Mouse (Mus musculus) left cerebral cortex, adult 11 months (tissue): ENCODE data around the gene Tctex1d4.

ENCODE experiments used
- DNase-seq: peaks from one replicate; pipeline ENCODE4 v3.0.0; 2022; ENCODE audit warnings: low spot score

Gene Tctex1d4

DNA sequence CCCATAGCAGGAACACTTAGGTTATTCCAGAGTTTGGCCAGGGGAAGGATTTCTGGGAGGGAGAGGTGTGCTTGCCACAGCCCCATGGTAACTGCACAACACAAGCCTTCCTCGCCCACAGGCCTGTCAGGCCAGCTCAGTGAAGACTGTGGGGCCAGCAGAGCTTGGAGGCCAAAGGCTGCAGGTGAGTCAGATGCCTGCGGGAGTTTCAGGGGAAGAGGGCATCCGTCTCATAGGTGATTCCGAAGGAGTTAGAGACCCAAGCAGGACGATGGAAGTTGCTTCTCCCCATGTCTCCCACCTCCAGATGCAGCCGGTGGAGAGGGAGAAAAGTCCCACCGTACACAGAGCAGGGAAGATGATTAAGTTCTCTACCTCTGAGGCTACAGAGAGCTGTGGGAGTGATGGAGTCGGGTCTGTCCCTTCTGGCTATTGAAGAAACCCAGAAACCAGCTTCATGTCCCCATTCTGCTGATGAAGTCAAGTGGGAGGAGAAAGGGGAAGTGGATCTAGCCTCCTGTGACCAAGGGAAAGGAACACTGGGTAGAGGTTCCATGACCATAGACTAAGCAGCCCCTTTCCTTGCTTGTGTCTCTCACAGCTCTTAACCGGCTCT lies at the start of gene Tctex1d4:
Gene Tctex1d4 (plus strand): TSS at position 120 of the 616 bp plus-strand sequence.
- DNase-seq: no peak

DNA sequence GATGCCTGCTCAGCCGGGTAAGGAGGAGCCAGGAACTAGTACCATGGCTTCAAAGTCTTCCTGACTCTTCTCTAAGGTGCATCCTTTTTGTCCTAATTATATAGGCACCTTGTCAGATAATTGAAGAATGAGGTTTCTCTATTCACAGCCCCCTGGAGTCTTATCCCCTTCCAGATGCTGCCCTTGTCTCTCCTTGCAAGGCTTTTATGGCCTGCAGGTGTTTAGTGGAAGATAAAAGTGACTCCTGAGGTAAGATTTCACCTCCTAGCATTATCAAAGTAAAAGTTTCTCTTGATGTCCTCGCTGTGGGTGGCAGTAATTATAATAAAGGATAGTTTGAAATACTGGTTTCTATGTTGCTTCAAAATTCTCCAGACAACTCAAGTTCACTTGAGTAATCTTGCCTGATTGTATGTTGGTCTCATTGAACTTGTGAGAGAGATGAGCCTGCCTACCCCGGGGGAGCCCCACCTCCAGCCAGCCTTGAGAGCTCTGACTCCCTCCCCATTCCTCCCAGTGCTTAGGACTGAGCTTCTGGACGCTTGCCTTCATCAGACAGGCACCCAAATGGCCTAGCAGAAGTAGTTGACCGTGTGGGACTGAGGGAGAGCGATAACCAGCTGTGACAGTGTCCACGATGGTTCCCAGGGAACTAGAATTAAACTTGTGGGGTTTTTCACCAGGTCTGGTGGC lies 38.5 kb upstream of the Tctex1d4 start:
- DNase-seq: no peak

DNA sequence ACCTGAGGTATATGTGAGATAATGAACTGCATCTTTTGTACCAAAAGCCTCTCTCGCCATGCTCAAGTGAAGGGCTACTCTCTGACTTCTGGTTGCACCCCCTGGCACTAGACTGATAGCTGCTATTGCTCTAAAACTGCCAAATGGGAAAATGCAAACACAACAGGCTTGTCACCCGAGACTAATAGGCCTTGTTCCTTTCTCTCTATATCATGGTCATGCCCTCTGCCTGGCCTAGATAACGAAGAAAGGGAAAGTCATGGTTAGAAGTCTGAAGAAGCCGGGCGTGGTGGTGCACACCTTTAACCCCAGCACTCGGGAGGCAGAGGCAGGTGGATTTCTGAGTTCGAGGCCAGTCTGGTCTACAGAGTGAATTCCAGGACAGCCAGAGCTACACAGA lies 36.0 kb upstream of the Tctex1d4 start:
- no peak for DNase-seq

DNA sequence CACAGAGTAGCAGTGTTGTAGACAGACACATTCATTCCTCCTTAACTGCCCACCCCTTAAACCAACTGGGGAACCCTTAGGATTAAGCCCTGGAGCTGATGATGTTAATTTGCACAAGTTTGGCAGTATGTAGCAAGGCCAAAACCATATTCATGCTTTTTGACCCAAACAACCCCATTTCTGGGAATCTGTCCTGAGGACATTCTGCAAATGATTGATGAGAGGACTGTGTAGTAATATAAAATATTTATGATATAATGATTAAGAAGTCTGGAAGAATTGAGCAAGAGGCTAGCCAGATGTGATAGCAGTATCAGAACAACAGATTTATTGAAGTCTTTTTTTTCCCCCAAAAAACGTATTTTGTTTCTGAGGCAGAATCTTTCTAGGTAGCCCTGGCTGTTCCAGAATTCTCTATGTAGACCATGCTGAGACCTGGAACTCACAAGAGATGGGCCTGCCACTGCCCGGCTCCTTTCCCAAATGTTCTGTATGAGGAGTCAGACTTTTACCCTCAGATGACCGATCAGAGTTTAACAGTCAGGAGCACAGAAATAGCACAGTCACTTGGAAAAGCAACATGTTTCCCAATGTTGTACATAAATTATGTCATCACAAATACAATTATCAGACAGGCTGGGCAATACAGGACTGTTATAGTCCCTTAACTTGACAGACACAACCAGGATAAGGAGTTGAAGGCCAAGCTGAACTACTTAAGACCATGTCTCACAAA lies 31.8 kb upstream of the Tctex1d4 start:
- no peak for DNase-seq

DNA sequence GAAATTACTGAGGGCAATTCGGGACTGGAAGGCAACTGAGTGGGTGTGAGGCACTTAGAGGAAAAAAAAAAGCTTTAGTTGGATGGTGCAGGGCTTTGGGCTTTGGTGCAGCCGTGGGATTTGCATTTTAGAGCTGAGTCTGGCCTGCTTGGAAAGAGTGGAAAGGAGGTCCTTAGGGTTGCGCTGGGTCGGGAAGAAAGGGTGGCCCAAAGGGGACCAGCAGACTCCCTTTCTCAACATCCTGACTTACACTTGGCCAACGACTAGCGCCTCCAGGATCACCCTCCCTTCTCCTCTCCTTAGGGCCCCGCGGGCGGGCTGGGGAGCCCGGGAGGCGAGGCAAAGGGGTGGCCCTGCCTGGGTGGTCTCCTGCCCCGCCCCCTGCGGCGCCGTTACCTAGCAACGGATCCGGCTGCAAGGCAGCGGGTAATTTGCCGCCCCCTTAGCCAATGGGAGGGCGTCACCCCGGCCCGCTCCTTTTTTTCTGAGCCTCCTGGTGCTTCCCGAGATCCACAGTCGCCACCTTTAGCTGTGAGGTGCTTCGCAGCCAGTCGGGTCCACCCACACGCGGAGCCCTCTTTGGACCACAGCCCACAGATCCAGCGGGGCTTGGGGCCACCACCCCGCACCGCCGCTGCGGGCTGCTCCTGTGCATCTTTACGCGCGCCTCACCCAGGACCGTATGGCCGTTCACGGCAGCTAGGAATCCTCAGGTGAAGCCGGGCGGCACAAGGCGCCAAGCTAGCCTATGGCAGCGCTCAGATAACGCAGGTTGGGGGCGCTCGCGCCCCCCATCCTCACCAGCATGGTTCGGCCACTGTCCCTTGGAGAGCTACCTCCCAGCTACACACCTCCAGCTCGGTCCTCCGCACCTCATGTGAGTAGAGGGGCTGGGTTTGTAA lies 30.8 kb upstream of the Tctex1d4 start, which contains the start of gene Ptch2:
Gene Ptch2 (plus strand): TSS at position 525 of the 902 bp plus-strand sequence.
- DNase-seq: peak; percentile 21

DNA sequence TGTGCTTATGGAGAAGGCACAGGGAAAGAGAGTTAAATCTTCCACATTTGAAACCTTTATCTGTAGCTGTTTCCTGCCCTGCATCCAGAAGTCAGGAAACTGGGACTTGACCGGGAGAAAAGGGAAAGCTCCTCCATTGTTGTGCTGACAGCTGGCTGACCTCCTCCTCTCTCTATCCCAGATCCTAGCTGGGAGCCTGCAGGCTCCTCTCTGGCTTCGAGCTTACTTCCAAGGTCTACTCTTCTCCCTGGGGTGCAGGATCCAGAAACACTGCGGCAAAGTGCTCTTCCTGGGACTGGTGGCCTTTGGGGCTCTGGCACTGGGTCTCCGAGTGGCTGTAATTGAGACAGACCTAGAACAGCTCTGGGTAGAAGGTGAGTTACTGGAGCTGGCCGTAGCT lies 29.9 kb upstream of the Tctex1d4 start:
- DNase-seq: no peak

DNA sequence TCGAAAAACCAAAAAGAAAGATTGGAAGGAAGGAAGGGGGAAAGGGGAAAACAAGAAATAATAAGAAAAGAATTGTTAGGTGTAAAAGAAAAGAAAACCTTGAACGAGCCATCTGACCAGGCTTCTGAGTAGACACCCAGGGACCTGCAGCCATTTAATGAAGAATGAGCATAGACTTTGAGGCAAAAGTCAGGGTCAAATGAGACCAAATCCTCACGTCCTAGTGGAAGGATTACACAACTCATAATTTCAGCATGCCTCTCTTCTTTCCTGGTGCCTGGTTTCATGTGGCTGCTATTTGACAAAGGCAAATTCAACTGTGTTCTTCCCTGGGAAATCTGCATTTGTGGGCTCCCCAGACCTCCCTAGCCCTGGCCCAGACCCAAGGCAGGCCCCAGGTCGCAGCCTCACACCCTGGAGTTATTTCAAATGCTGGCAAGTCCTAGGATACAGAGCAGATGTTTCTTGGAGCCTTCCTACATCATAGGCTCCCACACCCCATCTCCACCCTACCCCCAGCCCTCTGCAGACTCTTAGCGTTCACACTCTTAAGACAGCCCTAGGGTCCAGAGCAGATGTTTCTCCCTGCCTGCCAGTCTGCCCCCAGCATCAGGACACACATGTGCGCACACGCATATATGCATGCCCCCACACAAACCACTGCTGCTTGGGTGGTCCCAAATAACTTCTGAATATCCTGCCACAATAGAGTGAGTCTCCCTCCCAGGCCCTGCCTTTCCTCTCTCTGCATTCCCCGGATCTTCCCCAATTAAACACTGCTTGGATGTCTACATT lies 28.4 kb upstream of the Tctex1d4 start:
- no peak for DNase-seq

DNA sequence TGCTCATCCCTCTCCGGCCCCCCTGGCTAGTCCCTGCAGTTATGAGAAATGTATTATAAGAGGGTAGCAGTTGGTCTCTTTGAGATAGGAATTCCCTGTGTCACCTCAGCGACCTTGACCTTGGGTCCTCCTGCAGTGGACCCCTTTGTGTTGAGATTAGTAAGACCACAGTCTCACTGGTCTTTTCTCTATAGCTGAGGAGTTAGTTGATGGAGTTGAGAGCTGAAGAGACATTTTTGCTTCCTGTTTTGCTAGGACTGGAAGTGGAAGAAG lies 27.9 kb upstream of the Tctex1d4 start:
- DNase-seq: no peak

DNA sequence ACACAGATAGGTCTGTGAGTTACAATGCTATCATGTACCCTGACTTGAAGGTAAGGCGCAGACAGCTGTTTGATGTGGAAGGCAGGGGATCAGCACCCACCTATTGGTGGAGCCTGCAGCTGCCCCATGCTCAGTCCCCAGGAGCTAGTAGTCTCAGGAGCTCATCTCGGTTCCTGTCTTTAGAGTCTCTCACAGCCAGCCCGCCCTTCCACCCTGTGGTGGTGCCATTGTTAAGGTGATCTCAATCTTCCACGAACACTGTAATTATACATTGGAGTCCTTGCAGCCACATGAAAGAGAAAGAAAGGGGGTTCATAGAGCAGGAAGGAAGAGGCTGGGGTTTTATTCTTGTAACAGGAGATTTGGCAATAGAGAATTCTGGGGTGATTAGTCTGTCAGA lies 26.6 kb upstream of the Tctex1d4 start:
- no peak for DNase-seq

DNA sequence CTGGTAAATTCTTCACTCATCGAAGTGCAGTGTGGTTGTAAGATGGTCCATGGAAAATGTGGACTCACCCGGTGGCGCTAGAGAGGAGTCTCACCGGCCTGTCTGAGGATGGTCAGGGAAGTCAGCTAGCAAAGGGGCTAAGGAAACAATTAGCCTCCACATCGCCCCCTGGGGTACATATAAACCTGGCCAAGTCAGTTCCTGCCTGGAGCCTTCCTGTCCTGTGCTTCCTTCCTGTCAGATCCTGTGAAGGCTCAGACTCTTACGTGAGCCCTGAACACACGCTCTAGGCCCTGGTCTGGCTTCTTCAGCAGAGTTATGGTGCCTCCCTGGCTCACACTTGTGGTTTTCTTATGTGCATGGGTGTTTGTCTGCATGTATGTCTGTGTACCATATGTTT lies 25.4 kb upstream of the Tctex1d4 start:
- DNase-seq: no peak

DNA sequence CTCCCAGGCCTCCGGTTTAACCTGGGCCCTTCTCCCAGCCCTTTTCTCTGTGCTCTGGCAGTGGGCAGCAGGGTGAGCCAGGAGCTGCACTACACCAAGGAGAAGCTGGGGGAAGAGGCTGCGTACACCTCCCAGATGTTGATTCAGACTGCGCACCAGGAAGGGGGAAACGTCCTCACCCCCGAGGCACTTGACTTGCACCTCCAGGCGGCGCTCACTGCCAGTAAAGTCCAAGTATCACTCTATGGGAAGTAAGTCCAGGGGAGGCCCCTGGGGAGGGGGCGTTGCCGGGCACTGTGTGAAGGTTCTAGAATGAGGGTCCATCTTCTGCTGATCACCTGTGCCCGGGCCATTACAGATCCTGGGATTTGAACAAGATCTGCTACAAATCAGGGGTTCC lies 21.9 kb upstream of the Tctex1d4 start:
- DNase-seq: no peak

DNA sequence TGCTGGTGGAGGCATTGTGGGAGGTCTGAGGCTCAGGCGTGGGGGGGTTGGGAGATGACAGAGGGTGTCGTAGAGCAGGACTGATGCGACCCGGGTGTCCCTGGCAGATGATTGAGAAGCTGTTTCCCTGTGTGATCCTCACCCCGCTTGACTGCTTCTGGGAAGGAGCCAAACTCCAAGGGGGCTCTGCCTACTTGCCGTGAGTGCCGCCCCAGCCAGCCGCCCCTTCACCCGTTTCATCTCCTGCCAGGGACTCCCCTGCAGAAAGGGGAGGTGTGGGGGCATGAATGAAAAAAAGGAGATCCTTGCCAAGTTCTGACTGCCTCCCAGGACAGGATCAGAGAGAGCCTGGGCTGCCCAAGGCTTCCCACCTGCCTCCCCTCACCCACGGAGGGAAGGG lies 21.5 kb upstream of the Tctex1d4 start:
- DNase-seq: no peak

DNA sequence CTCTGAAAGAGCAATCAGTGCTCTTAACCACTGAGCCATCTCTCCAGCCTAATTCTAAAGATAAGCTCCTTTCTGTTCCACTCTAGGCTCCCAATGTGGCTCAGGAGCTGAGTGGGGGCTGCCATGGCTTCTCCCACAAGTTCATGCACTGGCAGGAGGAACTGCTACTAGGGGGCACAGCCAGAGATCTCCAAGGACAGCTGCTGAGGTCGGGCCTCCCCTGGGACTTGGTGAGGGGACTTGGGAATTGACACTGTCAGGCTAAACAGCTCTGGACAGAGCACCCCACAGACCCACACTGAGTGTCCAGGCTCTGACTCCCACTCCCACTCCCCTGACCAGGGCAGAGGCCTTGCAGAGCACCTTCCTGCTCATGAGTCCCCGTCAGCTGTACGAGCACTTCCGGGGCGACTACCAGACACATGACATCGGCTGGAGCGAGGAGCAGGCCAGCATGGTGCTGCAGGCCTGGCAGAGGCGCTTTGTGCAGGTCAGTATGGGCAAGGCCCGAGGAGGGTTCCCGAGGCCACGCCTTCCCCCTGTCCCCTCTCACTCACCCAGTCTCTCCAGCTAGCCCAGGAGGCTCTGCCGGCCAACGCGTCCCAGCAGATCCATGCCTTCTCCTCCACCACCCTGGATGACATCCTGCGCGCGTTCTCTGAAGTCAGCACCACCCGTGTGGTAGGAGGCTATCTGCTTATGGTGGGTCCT lies 18.6 kb upstream of the Tctex1d4 start:
- no peak for DNase-seq

DNA sequence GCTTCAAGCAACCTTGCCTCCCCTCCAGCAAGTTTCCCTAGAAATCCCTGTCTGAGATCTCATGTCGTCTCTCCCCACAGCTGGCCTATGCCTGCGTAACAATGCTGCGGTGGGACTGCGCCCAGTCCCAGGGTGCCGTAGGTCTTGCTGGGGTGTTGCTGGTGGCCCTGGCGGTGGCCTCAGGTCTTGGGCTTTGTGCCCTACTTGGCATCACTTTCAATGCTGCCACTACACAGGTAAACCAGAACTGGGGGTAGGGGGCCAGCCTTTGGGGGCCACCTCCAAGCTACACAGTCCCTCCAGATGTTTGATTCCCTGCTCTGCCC lies 18.1 kb upstream of the Tctex1d4 start:
- DNase-seq: no peak

DNA sequence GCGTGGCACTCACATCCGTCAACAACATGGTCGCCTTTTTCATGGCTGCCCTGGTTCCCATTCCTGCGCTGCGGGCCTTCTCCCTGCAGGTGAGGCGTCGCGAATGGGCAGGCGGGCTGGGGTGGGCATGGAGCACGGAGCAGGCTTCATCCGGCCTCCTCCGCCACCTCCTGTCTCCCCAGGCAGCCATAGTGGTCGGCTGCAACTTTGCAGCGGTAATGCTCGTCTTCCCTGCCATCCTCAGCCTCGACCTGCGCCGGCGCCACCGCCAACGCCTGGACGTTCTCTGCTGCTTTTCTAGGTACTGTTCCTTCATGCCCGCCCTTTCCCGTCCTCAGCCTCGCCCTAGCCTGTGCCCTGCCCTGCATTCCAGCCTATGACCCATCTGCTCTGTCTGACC lies 17.3 kb upstream of the Tctex1d4 start:
- no peak for DNase-seq

DNA sequence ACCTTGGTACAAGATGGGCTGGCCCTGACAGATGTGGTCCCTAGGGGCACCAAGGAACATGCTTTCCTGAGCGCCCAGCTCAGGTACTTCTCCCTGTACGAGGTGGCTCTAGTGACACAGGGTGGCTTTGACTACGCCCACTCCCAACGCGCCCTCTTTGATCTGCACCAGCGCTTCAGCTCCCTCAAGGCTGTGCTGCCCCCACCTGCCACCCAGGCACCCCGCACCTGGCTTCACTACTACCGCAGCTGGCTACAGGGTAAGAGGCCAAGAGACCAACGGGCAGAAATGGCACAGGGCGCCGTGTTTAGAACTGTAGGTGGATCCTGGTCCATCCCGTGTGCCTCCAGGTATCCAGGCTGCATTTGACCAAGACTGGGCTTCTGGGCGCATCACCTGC lies 16.3 kb upstream of the Tctex1d4 start:
- no peak for DNase-seq

DNA sequence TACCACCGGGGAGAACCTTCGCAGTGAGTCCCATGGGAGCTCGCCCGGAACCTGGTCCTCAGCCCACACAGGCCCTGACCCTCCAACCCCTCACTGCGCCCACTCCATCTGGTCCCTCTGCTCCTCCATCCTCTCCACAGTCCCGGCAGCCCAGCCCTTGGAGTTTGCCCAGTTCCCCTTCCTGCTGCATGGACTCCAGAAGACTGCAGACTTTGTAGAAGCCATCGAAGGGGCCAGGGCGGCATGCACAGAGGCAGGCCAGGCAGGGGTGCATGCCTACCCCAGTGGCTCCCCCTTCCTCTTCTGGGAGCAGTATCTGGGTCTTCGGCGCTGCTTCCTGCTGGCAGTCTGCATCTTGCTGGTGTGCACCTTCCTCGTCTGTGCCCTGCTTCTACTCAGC lies 15.6 kb upstream of the Tctex1d4 start:
- DNase-seq: no peak

DNA sequence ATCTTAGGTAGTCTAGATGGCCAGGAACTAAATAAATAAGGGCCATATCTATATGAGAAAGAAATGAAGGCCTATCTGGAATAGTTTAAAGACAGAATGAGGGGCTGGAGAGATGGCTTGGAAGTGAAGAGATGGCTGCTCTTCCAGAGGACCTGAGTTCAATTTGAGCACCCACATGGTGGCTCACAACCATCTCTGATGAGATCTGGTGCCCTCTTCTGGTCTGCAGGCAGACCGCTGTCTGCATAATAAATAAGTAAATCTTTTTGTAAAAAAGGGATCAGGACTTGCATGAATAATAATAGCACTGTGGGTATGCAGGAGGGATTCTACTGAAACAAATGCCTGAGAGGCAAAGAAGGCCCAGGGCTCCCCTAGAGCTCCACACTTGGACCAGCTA lies 13.4 kb upstream of the Tctex1d4 start:
- no peak for DNase-seq

DNA sequence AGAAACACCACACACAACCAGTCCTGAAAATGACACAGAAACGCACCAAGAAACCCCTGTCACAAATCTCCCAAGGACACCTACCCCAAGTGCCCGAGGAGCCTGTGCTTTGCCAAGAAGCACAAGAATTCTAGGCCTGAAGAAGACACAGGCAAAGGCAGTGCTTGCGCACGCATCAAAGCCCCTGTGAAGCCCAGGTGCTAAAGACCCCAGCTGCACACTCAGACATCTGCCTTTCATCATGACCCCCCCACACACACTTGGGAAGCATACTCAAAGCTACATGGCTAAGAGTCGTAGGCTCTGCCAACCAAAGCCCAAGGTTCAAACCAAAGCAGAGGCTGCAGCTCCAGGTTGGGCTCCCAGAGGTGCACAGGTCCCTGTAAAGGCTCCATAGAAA lies 11.0 kb upstream of the Tctex1d4 start:
- no peak for DNase-seq

DNA sequence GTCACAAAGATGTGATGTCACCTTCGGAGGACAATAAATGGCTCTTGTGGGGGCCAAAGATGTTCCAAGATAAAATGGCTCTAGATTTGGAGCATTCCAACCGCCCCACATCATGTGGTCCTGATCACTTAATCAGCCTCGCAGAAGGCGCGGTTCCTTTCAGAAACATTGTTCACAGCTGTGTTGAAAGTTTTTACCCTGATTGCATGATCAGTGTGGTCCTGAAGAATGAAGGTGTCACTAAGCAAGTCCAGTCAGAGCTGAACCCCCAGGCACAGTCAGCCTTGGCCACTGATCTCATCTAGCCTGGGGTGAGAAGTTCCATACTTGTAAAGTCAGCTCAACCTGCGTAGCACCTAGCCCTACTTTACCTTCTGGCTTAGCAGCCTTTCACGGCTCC lies 8.7 kb upstream of the Tctex1d4 start:
- DNase-seq: no peak

DNA sequence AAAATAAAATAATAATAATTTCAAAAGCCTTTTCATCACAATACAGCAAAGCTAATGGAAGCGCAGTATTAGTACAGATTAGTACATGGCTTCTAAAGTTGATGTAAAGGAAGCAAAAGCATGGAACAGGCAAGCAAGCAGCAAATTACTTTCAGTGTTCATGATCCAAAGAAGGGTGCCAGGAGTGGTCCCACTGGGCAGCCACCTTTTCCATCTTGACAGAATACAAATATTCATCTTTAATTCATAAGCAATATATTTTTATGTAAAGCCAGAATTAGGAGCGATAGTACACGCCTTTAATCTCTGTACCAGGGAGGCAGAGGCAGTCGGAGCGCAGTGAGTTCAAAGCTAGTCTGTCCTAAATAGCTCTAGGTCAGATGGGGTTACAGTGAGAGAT lies 7.0 kb upstream of the Tctex1d4 start:
- no peak for DNase-seq
